Mouse (Mus musculus): ENCODE data around the gene Ccsap.

The Ccsap gene

GRCm38 (mm10) chr8:123859648-123860259 is at the start of gene Ccsap:
Gene Ccsap, minus strand, starts transcription at chr8:123860209.
- in situ Hi-C loops (cut with MboI; ENCODE audit: low pct_unique_long_range_greater_than_20kb in 1 of 2, low sequenced_read_pairs in 2 of 2, unreplicated experiment in 1 of 2) = no loop called here

DNA sequence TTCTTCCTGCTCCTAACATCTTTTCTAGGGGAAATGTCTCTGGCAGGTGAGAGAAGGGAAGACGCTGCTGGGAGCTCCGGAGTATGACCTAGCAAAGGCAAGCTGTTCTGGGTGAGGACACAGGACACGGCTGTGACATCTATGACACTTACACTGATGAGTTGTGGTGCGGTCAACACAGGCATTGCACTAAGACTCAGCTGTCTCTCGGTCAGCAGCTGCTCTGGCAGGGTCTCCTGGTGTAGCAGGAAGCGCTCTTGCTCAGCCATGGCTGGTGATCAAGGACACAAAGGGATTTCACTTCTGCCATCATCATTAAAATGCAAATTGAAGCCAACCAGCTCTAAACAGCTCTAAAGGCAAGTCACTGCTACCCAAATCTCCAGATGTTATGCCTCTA is 47.6 kb upstream of the Ccsap start:
- in situ Hi-C loops (cut with MboI; ENCODE audit: low pct_unique_long_range_greater_than_20kb in 1 of 2, low sequenced_read_pairs in 2 of 2, unreplicated experiment in 1 of 2) = loop anchor here in 1 of 2 experiments (25.0 kb wide), 1 partner anchor 455 kb away; no protein-coding TSS in a partner anchor

GRCm38 (mm10) chr8:123902653-123903052 is 42.6 kb upstream of the Ccsap start:
- in situ Hi-C loops (cut with MboI; ENCODE audit: low pct_unique_long_range_greater_than_20kb in 1 of 2, low sequenced_read_pairs in 2 of 2, unreplicated experiment in 1 of 2) = loop anchor here in 1 of 2 experiments (25.0 kb wide), 1 partner anchor 460 kb away; no protein-coding TSS in a partner anchor

- in situ Hi-C loops (cut with MboI; ENCODE audit: low pct_unique_long_range_greater_than_20kb in 1 of 2, low sequenced_read_pairs in 2 of 2, unreplicated experiment in 1 of 2) = no loop called here
Observed at GRCm38 (mm10) chr8:123899366-123899765, 39.4 kb upstream of the Ccsap start.

GRCm38 (mm10) chr8:123898576-123898975 is 38.6 kb upstream of the Ccsap start:
- in situ Hi-C loops (cut with MboI; ENCODE audit: low pct_unique_long_range_greater_than_20kb in 1 of 2, low sequenced_read_pairs in 2 of 2, unreplicated experiment in 1 of 2) = no loop called here

- in situ Hi-C loops (cut with MboI; ENCODE audit: low pct_unique_long_range_greater_than_20kb in 1 of 2, low sequenced_read_pairs in 2 of 2, unreplicated experiment in 1 of 2) = no loop called here
Observed at GRCm38 (mm10) chr8:123896774-123897173, 36.8 kb upstream of the Ccsap start.

DNA sequence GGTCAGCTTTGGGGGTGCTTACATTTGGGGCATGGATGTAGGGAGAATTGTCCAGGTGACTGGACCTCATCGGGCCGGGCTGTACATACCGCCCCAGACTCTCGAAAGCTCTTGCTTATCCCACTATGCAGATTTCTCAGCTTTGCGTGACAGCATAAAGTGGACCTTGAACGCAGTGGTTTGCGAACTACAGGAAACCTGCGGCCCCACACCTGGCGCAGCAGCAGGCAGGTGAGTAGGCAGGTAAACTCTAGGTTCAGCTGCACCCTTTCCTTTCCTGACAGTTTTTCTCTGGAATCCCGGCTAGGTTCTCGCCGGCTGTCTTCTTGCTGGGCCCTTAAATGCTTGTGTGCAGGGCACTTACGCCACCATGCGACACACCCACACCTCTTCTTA is 36.4 kb upstream of the Ccsap start:
- in situ Hi-C loops (cut with MboI; ENCODE audit: low pct_unique_long_range_greater_than_20kb in 1 of 2, low sequenced_read_pairs in 2 of 2, unreplicated experiment in 1 of 2) = no loop called here

DNA sequence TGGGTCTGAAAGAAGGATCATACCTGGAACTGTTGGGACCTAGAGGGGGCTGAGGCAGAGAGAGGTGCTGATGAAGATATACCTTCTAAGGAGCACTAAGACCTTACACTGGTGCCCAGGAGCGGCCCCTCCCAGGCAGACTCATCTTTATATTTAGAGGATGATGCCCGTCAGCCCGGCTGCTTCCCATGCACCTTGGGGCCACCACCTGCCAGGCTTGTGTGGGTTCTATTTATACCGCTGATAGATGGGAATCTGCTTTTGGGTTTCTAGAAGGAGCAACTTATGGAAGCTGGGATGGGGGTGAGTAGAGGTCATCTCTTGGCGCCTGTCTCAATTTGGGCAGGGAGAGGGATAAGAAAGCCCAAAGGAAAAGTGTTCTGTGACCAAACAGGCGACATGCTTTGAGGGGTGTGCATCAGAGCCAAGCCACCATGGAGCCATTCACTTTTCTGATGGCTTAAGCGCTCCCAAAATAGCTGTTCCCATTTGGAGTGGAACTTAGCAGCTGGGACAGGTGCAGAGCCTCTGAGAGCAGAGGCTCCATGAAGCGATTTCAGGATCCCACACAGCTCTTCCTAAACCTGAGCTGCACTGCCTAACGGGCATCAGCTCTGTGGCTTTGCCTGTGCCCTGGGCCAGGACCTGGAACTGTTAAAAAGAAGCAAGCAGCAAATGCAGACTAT is 35.8 kb upstream of the Ccsap start:
- in situ Hi-C loops (cut with MboI; ENCODE audit: low pct_unique_long_range_greater_than_20kb in 1 of 2, low sequenced_read_pairs in 2 of 2, unreplicated experiment in 1 of 2) = no loop called here

DNA sequence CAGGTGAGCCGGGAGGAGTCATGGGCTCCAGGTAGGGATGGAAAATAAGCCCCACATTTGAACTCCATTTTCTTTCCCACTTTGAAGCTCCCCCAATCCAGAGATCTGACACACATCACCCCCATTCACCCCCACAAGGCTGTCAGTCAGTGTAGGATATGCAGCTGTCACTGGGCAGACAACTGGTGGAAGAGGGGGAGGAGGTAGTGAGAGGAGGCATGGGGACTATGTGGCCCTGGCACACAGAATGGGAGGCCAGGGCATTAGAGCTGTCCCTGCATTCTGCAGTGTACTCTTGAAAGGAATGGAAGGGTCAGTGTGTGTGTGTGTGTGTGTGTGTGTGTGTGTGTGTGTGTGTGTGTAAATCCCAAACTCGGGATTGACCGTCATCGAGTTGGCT is 35.2 kb upstream of the Ccsap start:
- in situ Hi-C loops (cut with MboI; ENCODE audit: low pct_unique_long_range_greater_than_20kb in 1 of 2, low sequenced_read_pairs in 2 of 2, unreplicated experiment in 1 of 2) = no loop called here

- in situ Hi-C loops (cut with MboI; ENCODE audit: low pct_unique_long_range_greater_than_20kb in 1 of 2, low sequenced_read_pairs in 2 of 2, unreplicated experiment in 1 of 2) = no loop called here
Observed at GRCm38 (mm10) chr8:123894502-123895097, 34.6 kb upstream of the Ccsap start, which contains the start of gene Acta1. Gene Acta1, minus strand, starts transcription at chr8:123894751.

DNA sequence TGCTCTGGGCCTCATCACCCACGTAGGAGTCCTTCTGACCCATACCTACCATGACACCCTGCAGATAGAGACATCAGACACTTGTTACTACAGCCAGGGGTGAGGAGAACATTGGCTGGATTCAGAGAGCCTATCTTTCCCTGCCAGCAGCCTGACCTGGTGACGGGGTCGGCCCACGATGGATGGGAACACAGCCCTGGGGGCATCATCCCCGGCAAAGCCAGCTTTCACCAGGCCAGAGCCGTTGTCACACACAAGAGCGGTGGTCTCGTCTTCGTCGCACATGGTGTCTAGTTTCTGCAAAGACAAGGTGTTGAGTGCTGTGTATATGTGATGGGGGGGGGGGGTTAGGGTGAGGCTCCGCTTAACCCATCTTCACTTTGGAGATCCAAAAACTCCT is 33.4 kb upstream of the Ccsap start:
- in situ Hi-C loops (cut with MboI; ENCODE audit: low pct_unique_long_range_greater_than_20kb in 1 of 2, low sequenced_read_pairs in 2 of 2, unreplicated experiment in 1 of 2) = no loop called here

GRCm38 (mm10) chr8:123892586-123893155 is 32.7 kb upstream of the Ccsap start:
- in situ Hi-C loops (cut with MboI; ENCODE audit: low pct_unique_long_range_greater_than_20kb in 1 of 2, low sequenced_read_pairs in 2 of 2, unreplicated experiment in 1 of 2) = no loop called here

GRCm38 (mm10) chr8:123891883-123892585 is 32.0 kb upstream of the Ccsap start:
- in situ Hi-C loops (cut with MboI; ENCODE audit: low pct_unique_long_range_greater_than_20kb in 1 of 2, low sequenced_read_pairs in 2 of 2, unreplicated experiment in 1 of 2) = no loop called here

DNA sequence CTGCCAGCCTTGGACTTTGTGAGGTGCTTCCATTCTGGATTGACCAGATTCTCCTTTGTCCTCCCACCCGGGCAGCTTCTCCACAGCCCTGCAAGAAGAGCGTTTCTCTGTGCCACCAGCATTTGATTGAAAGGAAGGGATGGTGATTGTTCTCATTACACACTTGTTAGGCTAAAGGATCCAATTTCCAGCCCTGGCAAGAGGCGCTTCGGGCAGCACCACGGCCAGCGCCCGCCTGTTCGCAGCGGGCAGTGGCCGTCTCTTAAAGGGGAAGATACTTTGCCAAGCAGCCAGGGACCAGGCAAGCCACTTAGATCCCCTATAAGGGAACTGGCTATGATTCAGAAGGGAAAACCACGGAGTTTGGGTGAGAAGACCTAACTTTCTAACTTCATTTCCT is 31.3 kb upstream of the Ccsap start:
- in situ Hi-C loops (cut with MboI; ENCODE audit: low pct_unique_long_range_greater_than_20kb in 1 of 2, low sequenced_read_pairs in 2 of 2, unreplicated experiment in 1 of 2) = no loop called here

DNA sequence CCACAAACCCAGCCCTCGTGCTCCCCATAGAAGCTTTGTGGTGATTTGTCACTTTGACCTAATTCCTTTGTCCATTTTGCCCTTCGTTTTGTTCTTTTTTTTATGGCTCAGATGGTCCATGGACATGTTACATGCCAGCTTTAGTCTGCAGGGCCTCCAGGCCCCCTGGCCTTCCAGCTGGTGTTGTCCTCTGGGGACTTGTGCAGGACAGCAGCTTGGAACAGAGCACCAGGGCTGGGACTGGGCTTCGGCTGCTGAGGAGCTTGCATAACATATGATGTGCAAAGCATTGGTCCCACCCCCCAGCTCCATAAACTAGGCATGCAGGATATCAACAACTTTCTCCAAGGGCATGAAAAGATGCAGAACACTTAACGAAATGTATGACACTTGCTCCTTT is 29.8 kb upstream of the Ccsap start:
- in situ Hi-C loops (cut with MboI; ENCODE audit: low pct_unique_long_range_greater_than_20kb in 1 of 2, low sequenced_read_pairs in 2 of 2, unreplicated experiment in 1 of 2) = no loop called here

DNA sequence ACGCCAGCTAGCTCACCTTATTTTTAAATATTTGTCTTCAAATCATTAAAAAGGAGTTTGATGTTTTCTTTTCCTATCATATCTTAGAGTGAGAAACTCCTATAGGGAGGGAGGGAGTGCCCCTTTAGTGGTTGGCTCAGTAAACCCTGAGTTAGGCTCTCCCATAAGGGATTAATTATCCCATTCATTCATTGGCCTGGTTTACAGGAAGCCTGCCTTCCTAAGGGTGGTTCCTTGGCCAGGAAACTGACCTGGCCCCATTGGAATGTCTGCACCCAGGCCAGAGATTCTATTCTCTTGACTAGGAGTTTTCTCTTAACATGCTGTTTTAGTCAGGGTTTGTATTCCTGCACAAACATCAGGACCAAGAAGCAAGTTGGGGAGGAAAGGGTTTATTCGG is 27.9 kb upstream of the Ccsap start:
- in situ Hi-C loops (cut with MboI; ENCODE audit: low pct_unique_long_range_greater_than_20kb in 1 of 2, low sequenced_read_pairs in 2 of 2, unreplicated experiment in 1 of 2) = no loop called here

DNA sequence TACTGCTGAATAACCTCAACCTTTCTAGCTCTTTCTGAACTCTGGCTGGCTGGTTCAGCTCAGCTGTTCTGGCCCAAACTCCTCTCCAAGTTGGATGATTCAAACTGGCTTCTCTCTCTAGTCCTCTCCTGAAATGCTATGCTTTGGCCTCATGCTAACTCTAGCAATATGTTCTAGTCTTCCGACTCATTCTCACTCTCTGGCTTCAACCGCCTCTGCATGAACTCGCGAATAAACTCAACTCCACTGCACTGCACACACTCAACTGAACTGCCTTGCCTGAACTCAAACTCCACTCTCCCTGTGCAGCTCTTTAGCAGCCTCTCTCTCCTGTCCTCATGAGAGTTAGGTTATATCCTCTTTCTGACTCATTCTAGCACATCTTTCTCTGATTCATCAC is 27.2 kb upstream of the Ccsap start:
- in situ Hi-C loops (cut with MboI; ENCODE audit: low pct_unique_long_range_greater_than_20kb in 1 of 2, low sequenced_read_pairs in 2 of 2, unreplicated experiment in 1 of 2) = no loop called here

GRCm38 (mm10) chr8:123884721-123885565 is 24.9 kb upstream of the Ccsap start:
- in situ Hi-C loops (cut with MboI; ENCODE audit: low pct_unique_long_range_greater_than_20kb in 1 of 2, low sequenced_read_pairs in 2 of 2, unreplicated experiment in 1 of 2) = no loop called here

All from mouse embryonic stem cell (cell line).